Mouse (Mus musculus) E14TG2a.4 (cell line): ENCODE results near the gene Ccr7.

Source experiments
- H3K27me3 ChIP-seq: 2 replicates; pipeline ENCODE4 v1.6.1; 2014; ENCODE audit warnings: low read length, control low read depth; ENCODE audit not compliant: insufficient read depth
- H3K36me3 ChIP-seq: 2 replicates; pipeline ENCODE4 v1.6.1; 2014; ENCODE audit warnings: low read length, control low read depth; ENCODE audit not compliant: insufficient read depth
- H3K4me1 ChIP-seq: replicated peaks from 2 replicates; pipeline ENCODE4 v1.6.1; 2014; ENCODE audit warnings: low read depth, low read length, control low read depth
- H3K4me3 ChIP-seq: replicated peaks from 2 replicates; pipeline ENCODE4 v1.5.1; 2014; ENCODE audit warnings: mild to moderate bottlenecking, low read length
- H3K9me3 ChIP-seq: 2 replicates; pipeline ENCODE4 v1.6.1; 2014; ENCODE audit warnings: low read length, control low read depth
- CTCF ChIP-seq: conservative IDR thresholded peaks from 2 replicates; pipeline ENCODE4 v1.5.1; 2014; ENCODE audit warnings: low read length
- NANOG ChIP-seq: IDR thresholded peaks from 2 replicates; pipeline ENCODE4 v1.6.1; 2014; ENCODE audit warnings: borderline replicate concordance, low read length, mixed read lengths
- POU5F1 ChIP-seq: IDR thresholded peaks from 2 replicates; pipeline ENCODE4 v1.6.1; 2014; ENCODE audit warnings: low read length, borderline replicate concordance

Gene Ccr7

DNA sequence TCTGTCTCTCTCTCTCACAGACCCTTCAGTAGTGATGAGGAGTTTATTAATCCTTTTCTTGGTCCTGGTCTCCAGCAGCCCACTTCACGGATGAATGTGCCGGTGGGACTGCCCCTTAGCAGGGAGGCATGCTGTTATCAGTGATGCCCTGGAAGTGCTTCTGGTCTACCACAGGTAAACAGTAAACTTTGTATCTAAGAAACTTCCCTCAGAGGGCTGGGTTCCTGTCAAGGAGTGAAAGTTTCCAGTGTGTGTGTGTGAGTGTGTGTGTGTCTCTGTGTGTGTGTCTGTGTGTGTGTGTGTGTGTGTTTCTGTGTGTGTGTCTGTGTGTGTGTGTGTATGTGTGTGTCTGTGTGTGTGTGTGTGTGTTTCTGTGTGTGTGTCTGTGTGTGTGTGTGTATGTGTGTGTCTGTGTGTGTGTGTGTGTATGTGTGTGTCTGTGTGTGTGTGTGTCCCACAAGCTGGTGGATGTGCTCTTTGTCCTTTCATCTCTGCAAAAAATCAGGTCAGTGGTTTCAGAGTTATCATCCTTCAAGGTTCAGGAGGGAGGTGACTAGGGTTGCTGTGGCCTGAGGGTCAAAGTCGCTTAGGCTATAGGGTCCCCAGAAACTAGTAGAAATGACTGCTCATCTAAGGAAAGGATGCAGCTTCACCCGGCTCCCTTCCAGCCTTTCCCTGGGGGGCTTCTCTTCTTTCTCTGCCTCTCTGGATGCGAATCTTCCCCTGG lies 24.0 kb downstream of the Ccr7 start:
- peak overlapping the region; percentile 63 for H3K4me3 ChIP-seq
- peaks cover 78% of the 10 kb centered on the region for H3K4me1 ChIP-seq
- TF ChIP-seq CTCF (no peak), POU5F1 (no peak), NANOG (no peak)
- no peaks in the 10 kb centered on the region for H3K9me3 ChIP-seq
- peaks cover 30% of the 10 kb centered on the region for H3K27me3 ChIP-seq
- no peaks in the 10 kb centered on the region for H3K36me3 ChIP-seq

- H3K4me1 ChIP-seq: peaks cover 77% of the 10 kb centered on the region
- TF ChIP-seq CTCF: no peak
- TF ChIP-seq NANOG: no peak
- TF ChIP-seq POU5F1: no peak
These were observed 25.6 kb downstream of the Ccr7 start for GRCm38 (mm10) chr11:99129287-99129686.

GRCm38 (mm10) chr11:99127785-99128682 lies 26.8 kb downstream of the Ccr7 start:
- H3K27me3 ChIP-seq: peaks cover 30% of the 10 kb centered on the region
- TF ChIP-seq POU5F1 (no peak), NANOG (no peak)
- peaks cover 70% of the 10 kb centered on the region for H3K4me1 ChIP-seq
- H3K4me3 ChIP-seq: no peak overlapping the region
- H3K36me3 ChIP-seq: no peaks in the 10 kb centered on the region
- H3K9me3 ChIP-seq: no peaks in the 10 kb centered on the region

More at GRCm38 (mm10) chr11:99129287-99129686, 25.6 kb downstream of the Ccr7 start:
- Histone ChIP-seq H3K36me3 (no peaks in the 10 kb centered on the region), H3K27me3 (peaks cover 30% of the 10 kb centered on the region), H3K4me3 (no peak overlapping the region), H3K9me3 (no peaks in the 10 kb centered on the region)

- Histone ChIP-seq H3K4me1 (peaks cover 64% of the 10 kb centered on the region), H3K27me3 (peaks cover 29% of the 10 kb centered on the region), H3K4me3 (no peak overlapping the region), H3K36me3 (no peaks in the 10 kb centered on the region), H3K9me3 (no peaks in the 10 kb centered on the region)
- TF ChIP-seq CTCF: no peak
- TF ChIP-seq POU5F1: no peak
- TF ChIP-seq NANOG: no peak
These were observed 28.2 kb downstream of the Ccr7 start for GRCm38 (mm10) chr11:99126482-99127253.

GRCm38 (mm10) chr11:99124635-99125029 lies 30.2 kb downstream of the Ccr7 start:
- peaks cover 76% of the 10 kb centered on the region for H3K4me1 ChIP-seq
- H3K27me3 ChIP-seq: peaks cover 20% of the 10 kb centered on the region
- no peaks in the 10 kb centered on the region for H3K9me3 ChIP-seq
- no peak overlapping the region for H3K4me3 ChIP-seq
- no peaks in the 10 kb centered on the region for H3K36me3 ChIP-seq
- TF ChIP-seq CTCF (no peak), POU5F1 (no peak), NANOG (no peak)

- Histone ChIP-seq H3K4me1 (peaks cover 77% of the 10 kb centered on the region), H3K36me3 (no peaks in the 10 kb centered on the region), H3K27me3 (peaks cover 15% of the 10 kb centered on the region), H3K4me3 (no peak overlapping the region), H3K9me3 (no peaks in the 10 kb centered on the region)
- TF ChIP-seq CTCF (peak; percentile 21), NANOG (no peak)
These were observed 30.8 kb downstream of the Ccr7 start for GRCm38 (mm10) chr11:99123977-99124634.

DNA sequence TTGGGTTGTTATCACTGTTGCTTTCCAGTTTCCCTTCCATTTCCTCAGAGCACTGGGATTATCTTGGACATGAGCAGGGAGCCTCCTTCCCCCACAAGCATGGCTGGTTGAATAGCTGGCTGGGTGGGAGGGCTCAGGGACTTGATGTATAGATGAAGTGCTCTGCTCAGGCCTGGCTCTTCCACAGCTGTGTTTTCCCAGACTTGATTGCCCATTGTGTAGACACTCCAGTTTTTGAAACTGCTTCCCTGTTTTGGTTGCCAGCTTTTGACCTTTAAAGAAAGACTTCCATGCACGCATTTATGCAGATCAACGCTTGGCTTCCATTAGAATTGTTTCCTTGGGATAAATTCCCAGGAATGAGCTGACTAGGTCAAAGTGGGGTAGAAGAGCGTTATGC lies 32.2 kb downstream of the Ccr7 start:
- Histone ChIP-seq H3K9me3 (no peaks in the 10 kb centered on the region), H3K4me3 (no peak overlapping the region), H3K27me3 (peaks cover 7% of the 10 kb centered on the region; the same call in 1 of the 2 replicates), H3K36me3 (no peaks in the 10 kb centered on the region), H3K4me1 (peaks cover 78% of the 10 kb centered on the region)
- TF ChIP-seq POU5F1 (no peak), CTCF (no peak), NANOG (peak; percentile 60; the same call in 1 of the 2 replicates)
